Mouse (Mus musculus) gastrocnemius, adult 2 months (tissue): ENCODE data around the gene Strip1. TPM values are rescaled to one million over a fixed set of nuclear protein-coding genes. Genes with fewer than 3 reads are reported as not detected.

Experiments used
- DNase-seq: peaks from one replicate; pipeline ENCODE4 v3.0.0; 2022
- H3K27ac ChIP-seq: fragments of 200-600 bp; 2 replicates; pipeline ENCODE4 v1.8.1; 2022; ENCODE audit warnings: mild to moderate bottlenecking
- H3K4me3 ChIP-seq: fragments of 200-600 bp; 2 replicates; pipeline ENCODE4 v1.8.1; 2022; ENCODE audit warnings: mild to moderate bottlenecking, moderate library complexity
- CTCF ChIP-seq: fragments of 200-600 bp; IDR thresholded peaks from 2 replicates; pipeline ENCODE4 v1.8.1; 2022; ENCODE audit warnings: antibody characterized with exemption, mild to moderate bottlenecking, moderate library complexity
- intact Hi-C: fragments of 180-260 bp; cut with DNase I; formaldehyde crosslinking; loops from one replicate; pipeline ENCODE4 v1.15.1; 2025
- total RNA-seq, 2 experiments: library from RNA; stranded (reverse); gene quantifications; 2 replicates each; pipeline ENCODE4 v1.2.3; 2021

The Strip1 gene
- total RNA-seq, 2 experiments from 2014 or later, result 16.6 to 20.4 TPM

- DNase-seq, result no peak
- Histone ChIP-seq H3K4me3 (no peak overlapping the region), H3K27ac (no peak overlapping the region)
- intact Hi-C loops, result no loop called here
- TF ChIP-seq CTCF, result no peak
These were observed 15.5 kb upstream of the Strip1 start for GRCm38 (mm10) chr3:107646947-107647346.

- TF ChIP-seq CTCF, result no peak
- H3K4me3 ChIP-seq, result no peak overlapping the region
- intact Hi-C loops, result no loop called here
- no peak for DNase-seq
- H3K27ac ChIP-seq, result no peak overlapping the region
These were observed 6.2 kb upstream of the Strip1 start for GRCm38 (mm10) chr3:107637606-107638172.

- no peak for TF ChIP-seq CTCF
- intact Hi-C loops, result no loop called here
These were observed 4.7 kb upstream of the Strip1 start for GRCm38 (mm10) chr3:107636236-107636635.

GRCm38 (mm10) chr3:107635836-107636235 is 4.3 kb upstream of the Strip1 start:
- no peak overlapping the region for H3K27ac ChIP-seq
- intact Hi-C loops, result no loop called here
- no peak overlapping the region for H3K4me3 ChIP-seq
- DNase-seq, result no peak
- no peak for TF ChIP-seq CTCF

More at GRCm38 (mm10) chr3:107636236-107636635, 4.7 kb upstream of the Strip1 start:
- no peak overlapping the region for H3K27ac ChIP-seq
- no peak for DNase-seq
- no peak overlapping the region for H3K4me3 ChIP-seq

DNA sequence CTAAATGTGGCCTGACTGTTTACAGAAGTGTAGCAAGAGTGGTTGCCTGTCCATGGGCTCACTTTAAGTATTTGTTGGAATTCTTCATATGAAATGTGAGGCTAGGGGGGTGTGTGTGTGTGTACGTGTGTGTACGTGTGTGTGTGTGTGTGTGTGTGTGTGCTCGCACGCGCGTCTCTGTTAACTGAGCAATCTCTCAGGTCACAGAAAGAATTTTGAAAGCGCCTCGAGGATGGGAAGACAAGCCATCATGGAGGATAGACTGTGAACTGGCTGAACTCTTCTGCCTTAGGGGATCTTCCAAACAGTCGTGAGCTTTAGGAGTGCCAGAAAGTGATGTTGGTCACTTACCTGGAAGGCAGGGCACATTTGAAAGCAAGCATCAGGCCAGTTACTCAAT is 2.4 kb upstream of the Strip1 start:
- DNase-seq, result no peak
- intact Hi-C loops, result no loop called here
- no peak for TF ChIP-seq CTCF

DNA sequence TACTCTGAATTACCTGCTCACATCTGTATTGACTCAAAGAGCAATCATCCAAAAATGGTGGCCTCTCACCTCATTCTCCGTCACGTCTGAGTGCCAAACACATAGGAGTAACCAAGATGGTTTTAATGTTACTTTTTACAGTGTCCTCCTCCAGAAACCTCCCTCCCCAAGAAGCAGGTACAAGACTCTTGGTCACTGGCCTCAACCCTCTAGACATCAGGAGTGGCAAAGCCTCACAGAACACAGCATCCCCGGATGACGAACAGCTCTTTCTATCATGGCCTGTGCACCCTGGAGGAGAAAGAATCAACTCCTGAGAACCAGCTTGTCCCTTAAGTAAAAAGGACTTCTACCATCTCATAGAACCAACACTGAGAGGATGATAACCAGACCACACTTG is 1.3 kb upstream of the Strip1 start:
- no peak for DNase-seq
- no peak overlapping the region for H3K27ac ChIP-seq
- no peak overlapping the region for H3K4me3 ChIP-seq
- no peak for TF ChIP-seq CTCF
- intact Hi-C loops, result no loop called here

More for the DNA sequence above, 2.4 kb upstream of the Strip1 start:
- Histone ChIP-seq H3K27ac (no peak overlapping the region), H3K4me3 (no peak overlapping the region)

DNA sequence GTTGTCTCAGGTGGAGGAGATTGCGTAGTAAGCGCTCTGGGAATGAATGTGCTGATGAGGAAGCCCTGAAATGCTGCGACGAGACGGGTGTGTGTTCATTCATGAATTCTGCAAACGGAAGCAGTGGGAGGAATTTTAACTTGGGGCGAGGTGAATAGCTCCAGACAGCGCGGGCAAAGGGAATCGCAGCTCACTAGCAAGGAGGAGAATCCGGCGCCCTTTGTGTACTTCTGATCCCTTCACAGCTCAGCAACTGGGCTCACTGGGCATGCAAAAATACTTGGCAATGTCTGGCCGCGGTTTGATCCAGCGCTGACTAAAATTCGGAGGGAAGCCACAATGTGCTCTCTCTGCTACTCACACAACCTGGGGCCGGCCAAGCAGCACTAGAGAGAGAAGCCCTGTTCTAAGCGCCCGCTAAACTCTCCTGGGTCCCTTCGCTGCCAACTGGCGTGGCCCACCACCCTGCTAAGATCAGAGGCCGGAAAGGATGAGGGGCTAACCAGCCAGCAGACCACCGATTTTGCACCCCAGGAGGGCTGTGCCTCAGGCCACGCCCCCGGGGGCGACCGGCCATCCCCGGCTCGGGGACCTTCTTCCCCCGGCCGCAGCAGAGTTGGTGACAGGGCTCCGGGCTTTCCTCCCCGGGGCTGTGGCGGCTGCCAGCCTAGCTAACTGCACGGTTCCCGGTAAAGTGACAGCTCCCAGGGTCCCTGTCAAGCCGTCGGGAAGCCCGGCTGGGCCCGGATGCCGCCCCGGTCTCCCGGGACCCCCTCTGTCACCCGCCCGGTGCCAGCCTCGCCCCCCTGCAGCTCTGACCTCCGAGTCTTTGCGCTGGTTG is 592 bp downstream of the Strip1 start, which contains the start of gene Gm10961:
Gene Gm10961 (plus strand): TSS at position 641 of the 841 bp plus-strand sequence.
- intact Hi-C loops, result no loop called here
- no peak for TF ChIP-seq CTCF
- peak within 1 kb of the TSS; percentile 93 for H3K27ac ChIP-seq
- peak within 1 kb of the TSS; percentile 99 for H3K4me3 ChIP-seq
- no peak for DNase-seq

GRCm38 (mm10) chr3:107629411-107629810 is 2.1 kb downstream of the Strip1 start:
- Histone ChIP-seq H3K4me3 (no peak overlapping the region), H3K27ac (no peak overlapping the region)
- no peak for TF ChIP-seq CTCF
- no peak for DNase-seq
- intact Hi-C loops, result no loop called here

- DNase-seq, result no peak
- TF ChIP-seq CTCF, result no peak
- intact Hi-C loops, result no loop called here
- no peak overlapping the region for H3K27ac ChIP-seq
- no peak overlapping the region for H3K4me3 ChIP-seq
These were observed 2.9 kb downstream of the Strip1 start for GRCm38 (mm10) chr3:107628551-107628950.

DNA sequence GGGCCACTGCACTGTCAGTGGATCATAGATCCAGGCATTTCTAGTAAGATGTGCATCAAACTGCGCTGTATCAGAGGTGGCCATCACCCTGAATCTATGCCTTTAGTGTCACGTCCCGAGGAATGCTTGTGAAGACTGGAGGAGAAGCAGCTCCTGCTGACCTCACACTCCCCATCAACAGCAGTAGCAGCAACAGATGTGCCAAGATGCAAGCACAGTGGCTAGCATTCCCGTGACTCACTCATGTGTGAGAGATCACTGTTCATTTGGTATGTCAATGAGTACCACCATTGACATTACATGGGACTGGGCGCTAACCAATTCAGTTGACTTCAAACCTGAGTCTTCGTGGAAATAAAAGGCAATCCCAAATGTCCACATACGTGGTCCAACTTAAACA is 3.9 kb downstream of the Strip1 start:
- TF ChIP-seq CTCF, result no peak
- DNase-seq, result no peak
- no peak overlapping the region for H3K27ac ChIP-seq
- intact Hi-C loops, result no loop called here
- no peak overlapping the region for H3K4me3 ChIP-seq

DNA sequence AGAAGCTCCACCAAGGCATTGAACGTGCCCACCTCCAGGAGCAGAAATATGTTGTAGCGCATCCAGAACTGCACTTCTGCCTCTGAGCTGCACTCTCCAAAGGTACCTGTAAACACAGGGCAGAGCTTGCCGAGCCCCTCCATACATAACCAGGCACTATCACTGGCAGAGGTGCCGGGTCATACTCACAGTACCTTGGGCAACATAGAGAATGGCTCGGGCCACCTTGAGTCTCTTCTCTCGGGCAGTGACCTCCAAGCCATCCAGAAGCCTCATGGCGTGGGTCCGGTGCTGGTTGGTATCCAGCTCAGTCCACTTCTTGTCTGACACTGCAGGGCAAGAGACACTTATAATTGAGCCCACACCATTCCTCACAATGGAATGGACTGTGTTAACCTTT is 4.7 kb downstream of the Strip1 start:
- Histone ChIP-seq H3K27ac (no peak overlapping the region), H3K4me3 (no peak overlapping the region)
- intact Hi-C loops, result no loop called here
- DNase-seq, result no peak
- no peak for TF ChIP-seq CTCF

- intact Hi-C loops, result no loop called here
- Histone ChIP-seq H3K4me3 (no peak overlapping the region), H3K27ac (no peak overlapping the region)
- no peak for TF ChIP-seq CTCF
- no peak for DNase-seq
These were observed 6.0 kb downstream of the Strip1 start for GRCm38 (mm10) chr3:107625536-107625935.

DNA sequence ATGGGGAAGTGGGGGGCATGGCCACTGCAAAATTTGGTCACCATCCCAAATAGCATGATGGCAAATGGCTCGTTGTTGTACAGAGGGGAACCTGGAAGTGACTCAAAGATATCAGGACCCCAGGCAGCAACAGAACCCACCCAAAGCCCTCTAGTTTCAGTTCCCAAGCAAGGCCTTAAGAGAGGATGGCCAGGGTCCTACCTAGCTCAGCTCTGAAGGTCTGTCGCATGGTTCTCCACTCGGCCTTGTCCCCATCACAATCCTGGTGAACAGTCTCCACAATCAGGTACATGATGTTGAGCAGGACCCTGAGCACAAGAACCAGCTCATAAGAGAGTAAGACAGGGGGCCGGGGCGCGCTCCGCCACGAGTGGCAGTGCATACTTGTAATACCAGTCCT is 7.1 kb downstream of the Strip1 start:
- no peak overlapping the region for H3K4me3 ChIP-seq
- no peak overlapping the region for H3K27ac ChIP-seq
- intact Hi-C loops, result no loop called here
- no peak for TF ChIP-seq CTCF
- DNase-seq, result no peak
